Mouse (Mus musculus): ENCODE data around the gene Duxf3.
"Not testable (repeated sequence)": the region's sequence is repeated elsewhere in the genome, so short reads cannot be mapped to it uniquely, and the experiment has no call there.

Gene Duxf3

GRCm38 (mm10) chr10:58232641-58232969, at the start of gene Duxf3:
Gene Duxf3 (minus strand): TSS chr10:58232675.
- DNase-seq (ENCODE audit: low spot score), result not testable (repeated sequence)

- DNase-seq (ENCODE audit: low spot score), result no peak
These were observed 49.8 kb upstream of the Duxf3 start for GRCm38 (mm10) chr10:58282238-58282637.

GRCm38 (mm10) chr10:58258466-58258865, 26.0 kb upstream of the Duxf3 start:
- DNase-seq (ENCODE audit: low spot score), result no peak

GRCm38 (mm10) chr10:58255954-58256353, 23.5 kb upstream of the Duxf3 start:
- no peak for DNase-seq (ENCODE audit: low spot score)

GRCm38 (mm10) chr10:58255213-58255892, 22.9 kb upstream of the Duxf3 start, which contains the start of gene Gcc2:
Gene Gcc2 (plus strand): TSS chr10:58255497.
- peak; percentile 92 for DNase-seq (ENCODE audit: low spot score)

GRCm38 (mm10) chr10:58254635-58255175, 22.2 kb upstream of the Duxf3 start:
- DNase-seq (ENCODE audit: low spot score), result no peak

- DNase-seq (ENCODE audit: low spot score), result no peak
These were observed 17.1 kb upstream of the Duxf3 start for GRCm38 (mm10) chr10:58249535-58249934.

GRCm38 (mm10) chr10:58238984-58239740, 6.7 kb upstream of the Duxf3 start:
- DNase-seq (ENCODE audit: low spot score), result peak; percentile 76

- DNase-seq (ENCODE audit: low spot score), result no peak
These were observed 4.1 kb upstream of the Duxf3 start, which contains the start of gene Gm4981 for GRCm38 (mm10) chr10:58236613-58237012. Gene Gm4981 (minus strand): TSS chr10:58236701.

GRCm38 (mm10) chr10:58234985-58235384, 2.5 kb upstream of the Duxf3 start:
- DNase-seq (ENCODE audit: low spot score), result not testable (repeated sequence)

- not testable (repeated sequence) for DNase-seq (ENCODE audit: low spot score)
These were observed 1.3 kb upstream of the Duxf3 start for GRCm38 (mm10) chr10:58233740-58234121.

GRCm38 (mm10) chr10:58233054-58233739, 722 bp upstream of the Duxf3 start:
- peak; percentile 65 for DNase-seq (ENCODE audit: low spot score)

GRCm38 (mm10) chr10:58231779-58232640, 465 bp downstream of the Duxf3 start:
- peak; percentile 87 for DNase-seq (ENCODE audit: low spot score)

GRCm38 (mm10) chr10:58231088-58231487, 1.4 kb downstream of the Duxf3 start:
- peak; percentile 75 for DNase-seq (ENCODE audit: low spot score)

GRCm38 (mm10) chr10:58230021-58230420, 2.5 kb downstream of the Duxf3 start:
- DNase-seq (ENCODE audit: low spot score), result not testable (repeated sequence)

- DNase-seq (ENCODE audit: low spot score), result not testable (repeated sequence)
These were observed 4.7 kb downstream of the Duxf3 start for GRCm38 (mm10) chr10:58227798-58228197.

- DNase-seq (ENCODE audit: low spot score), result not testable (repeated sequence)
These were observed 6.1 kb downstream of the Duxf3 start for GRCm38 (mm10) chr10:58226357-58226756.

- peak; percentile 73 for DNase-seq (ENCODE audit: low spot score)
These were observed 7.4 kb downstream of the Duxf3 start, which contains the start of gene AW822073 for GRCm38 (mm10) chr10:58224827-58225785. Gene AW822073 (minus strand): TSS chr10:58224930.

- peak; percentile 84 for DNase-seq (ENCODE audit: low spot score)
These were observed 8.3 kb downstream of the Duxf3 start for GRCm38 (mm10) chr10:58223972-58224805.

All from testis, postnatal 14 days (tissue).